Mouse (Mus musculus): ENCODE measurements around the gene Gm10134. TPM values are rescaled to one million over a fixed set of nuclear protein-coding genes. Genes with fewer than 3 reads are reported as not detected.
A peak's percentile ranks its signal among the peaks of the same experiment; 100 is the strongest.
"Not testable (repeated sequence)": the region's sequence is repeated elsewhere in the genome, so short reads cannot be mapped to it uniquely, and the experiment has no call there.

Gm10134 gene
- 0.64 and 0.71 TPM in 2 replicates for polyA plus RNA-seq (2016; fragmentation: Nextera tagmentation; extraction: Ambion mirVana)

DNA sequence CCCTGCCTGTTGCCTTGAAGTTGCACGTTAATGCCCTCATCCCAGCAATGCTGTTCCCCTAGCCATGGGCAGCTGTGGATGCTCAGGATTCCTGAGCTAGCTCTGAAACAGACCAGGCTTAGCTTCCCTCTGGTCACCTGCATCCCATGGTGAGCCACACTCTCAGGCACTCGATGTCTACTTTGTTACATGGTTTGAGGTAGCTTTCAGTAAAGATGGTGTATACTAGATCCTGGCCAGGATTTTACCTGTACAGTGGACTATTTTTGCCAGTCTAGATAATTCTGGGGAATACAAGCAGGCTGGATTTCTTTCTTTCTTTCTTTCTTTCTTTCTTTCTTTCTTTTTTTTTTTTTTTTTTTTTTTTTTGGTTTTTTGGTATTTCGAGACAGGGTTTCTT is at the start of gene Gm10134:
Gene Gm10134 (plus strand): TSS at position 301 of the 400 bp plus-strand sequence.
- no peaks in the 10 kb centered on the region for H3K36me3 ChIP-seq
- H3K27me3 ChIP-seq (replicated peaks), result peaks cover 15% of the 10 kb centered on the region
- no peak within 1 kb of the TSS for H3K4me2 ChIP-seq
- no peaks in the 10 kb centered on the region for H3K4me1 ChIP-seq
- H3K9me3 ChIP-seq (replicated peaks), result no peaks in the 10 kb centered on the region
- no peak for ATAC-seq
- no peak within 1 kb of the TSS for H3K4me3 ChIP-seq
- no peak within 1 kb of the TSS for H3K9ac ChIP-seq
- H3K27ac ChIP-seq, result no peak within 1 kb of the TSS
- WGBS (ENCODE audit: insufficient replicate concordance), result 59% methylated on average over 3 of the region's 3 CpGs

- Histone ChIP-seq H3K27ac (no peak overlapping the region), H3K9ac (no peak overlapping the region), H3K4me1 (no peaks in the 10 kb centered on the region), H3K27me3 (replicated peaks) (no peaks in the 10 kb centered on the region; the same call in 1 of the 2 replicates), H3K4me2 (no peak overlapping the region), H3K36me3 (no peaks in the 10 kb centered on the region), H3K4me3 (no peak overlapping the region), H3K9me3 (replicated peaks) (no peaks in the 10 kb centered on the region)
- ATAC-seq, result no peak
- 73% methylated on average over 1 of the region's 1 CpGs for WGBS (ENCODE audit: insufficient replicate concordance)
Measured at GRCm38 (mm10) chr2:28456616-28457015, 49.3 kb upstream of the Gm10134 start.

DNA sequence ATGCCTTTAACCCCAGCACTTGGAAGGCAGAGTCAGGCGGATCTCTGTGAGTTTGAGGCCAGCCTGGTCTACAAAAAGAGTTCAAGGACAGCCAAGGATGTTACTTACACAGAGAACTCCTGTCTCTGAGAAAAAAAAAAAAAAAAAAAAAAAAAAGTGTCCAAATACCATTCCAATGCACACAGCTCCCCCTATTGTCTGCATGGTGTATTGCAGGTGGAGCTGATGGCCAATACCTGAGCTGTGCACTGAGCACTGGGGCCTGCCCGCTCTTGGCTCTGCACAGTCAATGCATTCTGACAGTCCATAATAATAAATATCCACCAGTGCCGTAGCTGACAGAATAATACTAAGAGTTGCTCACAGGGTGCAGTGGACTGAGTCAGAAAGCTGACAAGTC is 42.0 kb upstream of the Gm10134 start:
- Histone ChIP-seq H3K4me1 (peaks cover 16% of the 10 kb centered on the region), H3K36me3 (peaks cover 2% of the 10 kb centered on the region), H3K27ac (no peak overlapping the region), H3K4me2 (no peak overlapping the region), H3K9me3 (replicated peaks) (no peaks in the 10 kb centered on the region), H3K4me3 (no peak overlapping the region), H3K9ac (no peak overlapping the region), H3K27me3 (replicated peaks) (peaks cover 35% of the 10 kb centered on the region)
- 29% methylated on average over 3 of the region's 3 CpGs for WGBS (ENCODE audit: insufficient replicate concordance)
- ATAC-seq, result no peak

DNA sequence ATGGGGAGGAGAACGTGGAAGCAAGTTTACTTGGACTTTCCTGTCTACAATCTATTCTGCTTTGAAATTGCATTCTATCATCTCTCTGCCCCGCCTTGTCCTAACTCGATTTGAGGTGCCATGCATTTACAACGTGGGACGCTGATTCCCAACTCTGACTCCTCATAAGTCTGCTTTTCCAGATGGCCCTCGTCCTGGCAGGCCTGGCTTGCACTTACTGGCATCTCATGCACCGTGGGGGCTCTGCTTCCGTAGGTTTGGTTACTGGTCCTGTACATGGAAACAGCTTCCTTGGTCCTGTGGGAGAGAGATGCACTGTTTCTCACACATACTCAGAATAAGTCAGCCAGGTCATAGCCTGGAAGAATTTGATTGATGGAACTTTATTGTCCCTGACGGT is 41.0 kb upstream of the Gm10134 start:
- Histone ChIP-seq H3K4me1 (peaks cover 19% of the 10 kb centered on the region), H3K27ac (no peak overlapping the region), H3K9ac (no peak overlapping the region), H3K27me3 (replicated peaks) (peaks cover 35% of the 10 kb centered on the region), H3K4me2 (no peak overlapping the region), H3K4me3 (no peak overlapping the region), H3K36me3 (peaks cover 12% of the 10 kb centered on the region), H3K9me3 (replicated peaks) (no peaks in the 10 kb centered on the region)
- ATAC-seq, result no peak
- WGBS (ENCODE audit: insufficient replicate concordance), result 73% methylated on average over 9 of the region's 9 CpGs

DNA sequence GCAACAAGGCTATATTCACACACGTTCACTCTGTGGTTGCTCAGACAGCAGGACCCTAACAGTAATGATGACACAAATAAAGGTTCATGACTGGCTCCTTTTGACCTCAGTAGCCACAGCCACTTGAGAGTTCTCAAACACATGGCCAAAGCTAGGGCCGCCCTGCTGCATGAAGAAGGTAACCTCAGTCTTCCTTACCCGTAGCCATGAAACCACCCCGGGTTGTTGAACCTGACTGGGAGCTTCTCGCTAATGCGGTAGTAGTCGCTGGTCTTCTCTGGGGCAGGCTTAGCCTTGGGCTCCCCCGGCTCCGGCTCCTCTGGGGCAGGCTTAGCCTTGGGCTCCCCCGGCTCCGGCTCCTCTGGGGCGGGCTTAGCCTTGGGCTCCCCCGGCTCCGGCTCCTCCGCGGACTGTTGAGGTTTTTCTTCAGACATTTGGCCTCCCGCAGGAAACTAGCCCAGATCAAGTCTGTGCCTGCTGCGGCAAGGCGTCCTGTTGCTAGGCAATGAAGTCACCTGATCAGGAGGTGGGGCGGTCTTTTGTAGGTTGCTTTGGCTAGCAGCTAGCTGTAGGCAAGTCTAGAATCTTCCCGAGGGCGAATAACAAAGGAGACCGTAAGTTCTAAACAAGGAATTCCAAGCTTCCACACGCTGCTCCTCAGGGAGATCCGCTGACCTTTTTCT is 39.9 kb upstream of the Gm10134 start, which contains the start of gene 1700007K13Rik:
Gene 1700007K13Rik (minus strand): TSS at position 497 of the 683 bp plus-strand sequence.
- peaks cover 19% of the 10 kb centered on the region for H3K4me1 ChIP-seq
- H3K4me2 ChIP-seq, result peak within 1 kb of the TSS; percentile 57
- peak within 1 kb of the TSS; percentile 24; the same call in 1 of the 2 replicates for H3K4me3 ChIP-seq
- peak within 1 kb of the TSS; percentile 23; the same call in 1 of the 2 replicates for H3K9ac ChIP-seq
- ATAC-seq, result 0 out of 2 replicates have a peak, but pooled peaks have one; percentile 21
- H3K27ac ChIP-seq, result no peak within 1 kb of the TSS
- no peaks in the 10 kb centered on the region for H3K9me3 ChIP-seq (replicated peaks)
- 6% methylated on average over 25 of the region's 25 CpGs for whole genome bisulfite sequencing (ENCODE audit: insufficient replicate concordance)
- H3K36me3 ChIP-seq, result peaks cover 23% of the 10 kb centered on the region
- H3K27me3 ChIP-seq (replicated peaks), result peaks cover 35% of the 10 kb centered on the region

- ATAC-seq, result peak; percentile 86
- peak within 1 kb of the TSS; percentile 89 for H3K4me3 ChIP-seq
- peak within 1 kb of the TSS; percentile 86 for H3K9ac ChIP-seq
- no peak within 1 kb of the TSS for H3K27ac ChIP-seq
- H3K4me1 ChIP-seq, result peaks cover 19% of the 10 kb centered on the region
- peaks cover 42% of the 10 kb centered on the region for H3K36me3 ChIP-seq
- WGBS (ENCODE audit: insufficient replicate concordance), result 1% methylated on average over 52 of the region's 52 CpGs
- no peaks in the 10 kb centered on the region for H3K9me3 ChIP-seq (replicated peaks)
- H3K27me3 ChIP-seq (replicated peaks), result peaks cover 35% of the 10 kb centered on the region
- peak within 1 kb of the TSS; percentile 79 for H3K4me2 ChIP-seq
Measured at GRCm38 (mm10) chr2:28467860-28468485, 37.9 kb upstream of the Gm10134 start, which contains the start of gene Mrps2. Gene Mrps2 (plus strand): TSS chr2:28468066.

- Histone ChIP-seq H3K36me3 (peaks cover 43% of the 10 kb centered on the region), H3K4me1 (peaks cover 19% of the 10 kb centered on the region), H3K27me3 (replicated peaks) (peaks cover 35% of the 10 kb centered on the region), H3K9ac (peak overlapping the region; percentile 86), H3K4me3 (peak overlapping the region; percentile 89), H3K9me3 (replicated peaks) (no peaks in the 10 kb centered on the region), H3K27ac (no peak overlapping the region), H3K4me2 (peak overlapping the region; percentile 79)
- 43% methylated on average over 18 of the region's 18 CpGs for WGBS (ENCODE audit: insufficient replicate concordance)
- no peak for ATAC-seq
Measured at GRCm38 (mm10) chr2:28468486-28469225, 37.2 kb upstream of the Gm10134 start.

DNA sequence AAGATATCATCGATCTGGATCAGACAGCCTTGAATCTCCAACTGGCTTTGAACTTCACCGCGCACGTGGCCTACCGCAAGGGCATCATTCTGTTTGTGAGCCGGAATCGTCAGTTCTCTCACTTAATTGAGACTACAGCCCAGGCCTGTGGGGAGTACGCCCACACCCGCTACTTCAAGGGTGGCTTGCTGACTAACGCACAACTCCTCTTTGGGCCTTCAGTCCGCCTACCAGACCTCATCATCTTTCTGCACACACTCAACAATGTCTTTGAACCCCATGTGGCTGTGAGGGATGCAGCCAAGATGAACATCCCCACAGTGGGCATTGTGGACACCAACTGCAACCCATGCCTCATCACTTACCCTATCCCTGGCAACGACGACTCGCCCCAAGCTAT is 36.4 kb upstream of the Gm10134 start:
- Histone ChIP-seq H3K4me3 (no peak overlapping the region), H3K4me1 (peaks cover 19% of the 10 kb centered on the region), H3K27me3 (replicated peaks) (peaks cover 31% of the 10 kb centered on the region), H3K4me2 (no peak overlapping the region), H3K9ac (no peak overlapping the region), H3K27ac (no peak overlapping the region), H3K36me3 (peaks cover 43% of the 10 kb centered on the region), H3K9me3 (replicated peaks) (no peaks in the 10 kb centered on the region)
- 94% methylated on average over 14 of the region's 14 CpGs for WGBS (ENCODE audit: insufficient replicate concordance)
- no peak for ATAC-seq

DNA sequence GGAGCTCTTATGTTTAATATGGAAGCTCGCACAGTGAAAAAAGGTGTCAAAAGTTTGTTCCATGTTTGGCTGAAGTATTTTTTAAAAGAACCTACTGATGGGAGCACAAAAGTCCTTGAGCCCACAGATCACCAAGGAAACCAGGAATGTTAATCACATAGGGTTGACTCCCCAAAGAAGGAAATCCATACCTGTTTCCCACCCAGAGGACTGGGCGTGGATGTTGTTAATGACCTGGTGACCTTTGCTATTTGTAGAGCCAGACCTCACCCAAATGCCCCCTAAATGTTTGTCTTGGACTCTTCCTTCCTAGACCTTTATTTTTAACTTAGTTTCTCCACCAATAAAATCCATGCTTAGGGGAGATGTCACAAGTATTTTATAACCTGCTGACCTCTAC is 35.3 kb upstream of the Gm10134 start:
- Histone ChIP-seq H3K4me2 (no peak overlapping the region), H3K27ac (no peak overlapping the region), H3K4me3 (no peak overlapping the region), H3K4me1 (peaks cover 19% of the 10 kb centered on the region), H3K9me3 (replicated peaks) (no peaks in the 10 kb centered on the region), H3K9ac (no peak overlapping the region), H3K27me3 (replicated peaks) (peaks cover 20% of the 10 kb centered on the region), H3K36me3 (peaks cover 43% of the 10 kb centered on the region)
- WGBS (ENCODE audit: insufficient replicate concordance), result 84% methylated on average over 2 of the region's 2 CpGs
- ATAC-seq, result no peak

GRCm38 (mm10) chr2:28472011-28472410 is 33.9 kb upstream of the Gm10134 start:
- not testable (repeated sequence) for H3K9me3 ChIP-seq (replicated peaks); H3K4me3 ChIP-seq; H3K4me2 ChIP-seq; H3K9ac ChIP-seq; H3K27me3 ChIP-seq (replicated peaks); H3K27ac ChIP-seq; H3K4me1 ChIP-seq; ATAC-seq
- 84% methylated on average over 8 of the region's 8 CpGs for WGBS (ENCODE audit: insufficient replicate concordance)
- peaks cover 43% of the 10 kb centered on the region for H3K36me3 ChIP-seq

DNA sequence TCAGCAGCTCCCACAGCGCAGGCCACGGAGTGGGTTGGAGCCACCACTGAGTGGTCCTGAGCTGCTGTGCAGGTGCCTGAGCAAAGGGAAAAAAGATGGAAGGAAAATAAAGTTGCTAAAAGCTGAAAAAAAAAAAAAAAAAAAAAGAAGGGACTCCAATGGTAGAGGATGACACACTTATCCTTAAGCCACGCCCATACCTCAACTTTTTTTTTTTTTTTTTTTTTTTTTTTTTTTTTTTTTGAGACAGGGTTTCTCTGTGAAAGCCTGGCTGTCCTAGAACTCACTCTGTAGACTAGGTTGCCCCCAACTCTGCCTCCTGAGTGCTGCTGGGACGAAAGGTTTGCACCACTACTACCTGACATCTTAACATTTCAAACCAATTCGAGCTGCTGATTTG is 27.9 kb upstream of the Gm10134 start:
- H3K27ac ChIP-seq; H3K4me2 ChIP-seq; H3K27me3 ChIP-seq (replicated peaks); H3K36me3 ChIP-seq; H3K9me3 ChIP-seq (replicated peaks); H3K9ac ChIP-seq; H3K4me3 ChIP-seq; ATAC-seq; H3K4me1 ChIP-seq: not testable (repeated sequence)
- WGBS (ENCODE audit: insufficient replicate concordance), result 70% methylated on average over 5 of the region's 5 CpGs
